8 mouse cellular contexts compared by ENCODE assay signal in the genomic region with DNA sequence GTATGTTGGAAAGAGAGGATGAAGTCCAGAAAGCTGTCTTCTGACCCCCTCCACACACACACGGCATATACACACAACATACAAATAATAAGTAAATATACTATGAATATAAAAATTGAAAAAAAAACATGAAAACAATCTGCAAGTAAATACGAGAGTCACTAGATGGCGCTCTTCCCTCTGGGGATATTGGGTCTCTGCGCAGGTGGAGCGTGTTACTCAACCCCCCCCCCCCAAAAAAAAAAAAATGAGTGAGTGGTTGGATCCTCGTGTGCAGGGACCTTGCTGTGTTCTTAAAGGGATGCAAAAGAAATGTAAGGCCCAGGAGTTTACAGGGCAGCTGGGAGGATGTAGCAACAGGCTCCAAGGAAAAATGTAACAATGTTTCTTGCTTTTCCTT. TPM values are rescaled to one million over a fixed set of nuclear protein-coding genes. Genes with fewer than 3 reads are reported as not detected.
DNase-seq lines count a peak whose midpoint lies in the region; ATAC-seq and TF ChIP-seq lines count a peak whose summit lies in the region.

No protein-coding gene starts in this region.

- no peaks in the 10 kb centered on the region for H3K36me3 ChIP-seq in heart, adult 2 months (ENCODE audit: control insufficient read depth, insufficient read depth, low read length)
- no peaks in the 10 kb centered on the region for H3K36me3 ChIP-seq in midbrain, postnatal 0 days (ENCODE audit: insufficient read depth, low read length)
- no peaks in the 10 kb centered on the region for H3K36me3 ChIP-seq in midbrain, embryonic 15.5 days (replicated peaks)
- no peaks in the 10 kb centered on the region for H3K36me3 ChIP-seq in liver, embryonic 14.5 days (replicated peaks; ENCODE audit: control insufficient read depth, insufficient read depth, low read depth)

- no peaks in the 10 kb centered on the region for H3K27me3 ChIP-seq in heart, adult 2 months (ENCODE audit: control insufficient read depth, insufficient read depth, low read length)
- H3K27me3 ChIP-seq in midbrain, postnatal 0 days (ENCODE audit: insufficient read depth, low read length): no peaks in the 10 kb centered on the region
- H3K27me3 ChIP-seq in midbrain, embryonic 15.5 days (replicated peaks): no peaks in the 10 kb centered on the region
- H3K27me3 ChIP-seq in liver, embryonic 14.5 days (ENCODE audit: control insufficient read depth, insufficient read depth, low read length): no peaks in the 10 kb centered on the region

- DNase-seq in heart, adult 2 months: no peak
- no peak for DNase-seq in heart, adult 8-10 months (ENCODE audit: low spot score)
- peak; percentile 81 for DNase-seq in midbrain, postnatal 0 days (ENCODE audit: low spot score)
- peak in 1 of 3 experiments; percentile 57 for DNase-seq in liver, embryonic 14.5 days (ENCODE audit: low read depth in 3 of 3, low spot score in 3 of 3)
- DNase-seq in frontal cortex, postnatal 25 days (ENCODE audit: low spot score in 2 of 2): no peak
- no peak for DNase-seq in testis, postnatal 14 days (ENCODE audit: low spot score)

- H3K79me2 ChIP-seq in heart, adult 2 months (replicated peaks; ENCODE audit: control insufficient read depth, insufficient read depth, low read length): no peaks in the 10 kb centered on the region

- H3K9me3 ChIP-seq in midbrain, postnatal 0 days (ENCODE audit: low read length): no peaks in the 10 kb centered on the region
- H3K9me3 ChIP-seq in midbrain, embryonic 15.5 days: no peaks in the 10 kb centered on the region
- H3K9me3 ChIP-seq in liver, embryonic 14.5 days (ENCODE audit: control insufficient read depth, low read length): no peaks in the 10 kb centered on the region

- H3K27ac ChIP-seq in heart, adult 2 months: no peak overlapping the region
- H3K27ac ChIP-seq in midbrain, postnatal 0 days (ENCODE audit: low read depth, low read length): no peak overlapping the region
- H3K27ac ChIP-seq in midbrain, embryonic 15.5 days: no peak overlapping the region
- no peak overlapping the region for H3K27ac ChIP-seq in bone marrow, adult 2 months (ENCODE audit: control insufficient read depth, insufficient read depth, low read depth, low read length, poor library complexity)
- H3K27ac ChIP-seq in liver, embryonic 14.5 days: no peak overlapping the region

- intact Hi-C loops in heart, adult 2 months (cut with DNase I): loop anchor here (1.0 to 10.0 kb wide), 2 partner anchors 53 to 496 kb away; a partner anchor contains a TSS

- no peak overlapping the region for H3K4me3 ChIP-seq in heart, adult 2 months
- H3K4me3 ChIP-seq in midbrain, postnatal 0 days (ENCODE audit: low read depth, low read length): no peak overlapping the region
- no peak overlapping the region for H3K4me3 ChIP-seq in midbrain, embryonic 15.5 days
- H3K4me3 ChIP-seq in bone marrow, adult 2 months (replicated peaks; ENCODE audit: control insufficient read depth, low read depth, low read length): no peak overlapping the region
- no peak overlapping the region for H3K4me3 ChIP-seq in liver, embryonic 14.5 days (ENCODE audit: insufficient read depth in 1 of 2, low read depth in 2 of 2, low read length in 2 of 2)

- ATAC-seq in midbrain, postnatal 0 days (ENCODE audit: low FRiP score): no peak
- ATAC-seq in midbrain, embryonic 15.5 days (replicated peaks): no peak
- ATAC-seq in liver, embryonic 14.5 days (ENCODE audit: insufficient read depth): no peak

- 1% methylated on average over 6 of the region's 6 CpGs for WGBS in heart, adult 2 months
- WGBS in midbrain, postnatal 0 days: under 1% methylated on average over 5 of the region's 6 CpGs
- WGBS in midbrain, embryonic 15.5 days: 1% methylated on average over 6 of the region's 6 CpGs
- under 1% methylated on average over 6 of the region's 6 CpGs for WGBS in bone marrow, adult 2 months
- WGBS in liver, embryonic 14.5 days (ENCODE audit: insufficient replicate concordance): 2% methylated on average over 6 of the region's 6 CpGs

- no peak overlapping the region for H3K4me2 ChIP-seq in midbrain, postnatal 0 days (ENCODE audit: low read depth, low read length, poor library complexity, severe bottlenecking)
- H3K4me2 ChIP-seq in midbrain, embryonic 15.5 days: no peak overlapping the region
- H3K4me2 ChIP-seq in liver, embryonic 14.5 days (ENCODE audit: low read depth): no peak overlapping the region

- TF ChIP-seq CTCF in heart, adult 2 months (IDR thresholded peaks at IDR 0.05): peak; percentile 78
- TF ChIP-seq CTCF in midbrain, postnatal 0 days (IDR thresholded peaks at IDR 0.05): peak; percentile 74
- TF ChIP-seq CTCF in bone marrow, adult 2 months (IDR thresholded peaks at IDR 0.05; ENCODE audit: control insufficient read depth, insufficient read depth, low read length): peak; percentile 47; the same call in 1 of the 2 replicates
- peak; percentile 64 for TF ChIP-seq CTCF in liver, embryonic 14.5 days (IDR thresholded peaks at IDR 0.05; ENCODE audit: low read depth)

- no peak for TF ChIP-seq POLR2A in heart, adult 2 months (IDR thresholded peaks at IDR 0.05; ENCODE audit: insufficient read depth, low read depth, low read length)
- no peak for TF ChIP-seq POLR2A in bone marrow, adult 2 months (IDR thresholded peaks at IDR 0.05; ENCODE audit: borderline replicate concordance, control insufficient read depth, low read depth, low read length)

- TF ChIP-seq EP300 in heart, adult 2 months (IDR thresholded peaks at IDR 0.05; ENCODE audit: insufficient read depth, low read depth, low read length): no peak
- no peak for TF ChIP-seq EP300 in liver, embryonic 14.5 days (IDR thresholded peaks at IDR 0.05; ENCODE audit: low read depth)

- peaks cover 3% of the 10 kb centered on the region for H3K4me1 ChIP-seq in heart, adult 2 months (ENCODE audit: control insufficient read depth, insufficient read depth, low read length)
- 0 out of 2 replicates have a peak, but pooled peaks cover 2% of the 10 kb centered on the region for H3K4me1 ChIP-seq in midbrain, postnatal 0 days (ENCODE audit: insufficient read depth, low read length)
- peaks cover 10% of the 10 kb centered on the region for H3K4me1 ChIP-seq in midbrain, embryonic 15.5 days
- H3K4me1 ChIP-seq in bone marrow, adult 2 months (ENCODE audit: control insufficient read depth, insufficient read depth, low read length): peaks cover 2% of the 10 kb centered on the region; the same call in 1 of the 2 replicates
- H3K4me1 ChIP-seq in liver, embryonic 14.5 days (replicated peaks; ENCODE audit: control insufficient read depth in 2 of 2, insufficient read depth in 2 of 2, low read length in 1 of 2): peaks cover 11 to 13% of the 10 kb centered on the region in 2 experiments

- H3K9ac ChIP-seq in heart, adult 2 months (ENCODE audit: low read depth, low read length): no peak overlapping the region
- H3K9ac ChIP-seq in midbrain, postnatal 0 days (replicated peaks; ENCODE audit: low read length, poor library complexity, severe bottlenecking): no peak overlapping the region
- H3K9ac ChIP-seq in midbrain, embryonic 15.5 days: no peak overlapping the region
- no peak overlapping the region for H3K9ac ChIP-seq in liver, embryonic 14.5 days (replicated peaks)

RNA-seq across cellular contexts. Expression of a gene that starts 5.6 kb away (rescaled TPM):
- total RNA-seq in heart, adult 2 months (2021): 10 to 100 TPM; 53.8 to 58.2 TPM
- 25.0 and 35.0 TPM in 2 replicates for polyA plus RNA-seq in heart, adult 2 months (2012; rRNA removed)
- 10 to 100 TPM; 47.4 to 70.9 (median 55.8) TPM for total RNA-seq in heart, adult 8-10 months (2022)
- 40.1 and 48.3 TPM in 2 replicates for total RNA-seq in midbrain, postnatal 0 days (2014; rRNA removed)
- 142 and 173 TPM in 2 replicates for polyA plus RNA-seq in midbrain, postnatal 0 days (2015; fragmentation: Nextera tagmentation; extraction: Ambion mirVana)
- 169 and 185 TPM in 2 replicates for polyA plus RNA-seq in midbrain, embryonic 15.5 days (2015; fragmentation: Nextera tagmentation; extraction: Ambion mirVana)
- 99.5 and 141 TPM in 2 replicates for polyA plus RNA-seq in bone marrow, adult 2 months (2011; ENCODE audit: insufficient read depth, insufficient read length, low replicate concordance, missing spikeins)
- 26.7 and 43.6 TPM in 2 replicates for polyA plus RNA-seq in liver, embryonic 14.5 days (2012; rRNA removed)
- polyA plus RNA-seq in liver, embryonic 14.5 days (2014; fragmentation: Nextera tagmentation; extraction: Ambion mirVana): 94.8 and 99.4 TPM in 2 replicates

RNA-seq across cellular contexts. Expression of a gene that starts 39.3 kb away (rescaled TPM):
- total RNA-seq in heart, adult 2 months (2021): under 1 TPM in 1 of 2 experiments, not detected in 1; 0.21 TPM
- 0.62 TPM in 1 of 2 replicates, not detected in the other for polyA plus RNA-seq in heart, adult 2 months (2012; rRNA removed)
- not detected for total RNA-seq in heart, adult 8-10 months (2022)
- total RNA-seq in midbrain, postnatal 0 days (2014; rRNA removed): 0.71 and 1.3 TPM in 2 replicates
- 0.98 and 1.5 TPM in 2 replicates for polyA plus RNA-seq in midbrain, postnatal 0 days (2015; fragmentation: Nextera tagmentation; extraction: Ambion mirVana)
- polyA plus RNA-seq in midbrain, embryonic 15.5 days (2015; fragmentation: Nextera tagmentation; extraction: Ambion mirVana): 1.1 and 1.2 TPM in 2 replicates
- not detected in 2 replicates for polyA plus RNA-seq in bone marrow, adult 2 months (2011; ENCODE audit: insufficient read depth, insufficient read length, low replicate concordance, missing spikeins)
- 0.04 and 0.08 TPM in 2 replicates for polyA plus RNA-seq in liver, embryonic 14.5 days (2012; rRNA removed)
- 0.06 TPM in 1 of 2 replicates, not detected in the other for polyA plus RNA-seq in liver, embryonic 14.5 days (2014; fragmentation: Nextera tagmentation; extraction: Ambion mirVana)
